Comparison of ENCODE assay signal across 10 mouse cellular contexts in genomic region chr8:120037199-120037598, GRCm38 (mm10). TPM values are rescaled to one million over a fixed set of nuclear protein-coding genes. Genes with fewer than 3 reads are reported as not detected.
DNase-seq lines count a peak whose midpoint lies in the region; ATAC-seq and TF ChIP-seq lines count a peak whose summit lies in the region.
"Had no signal": no experiment of that assay in that cellular context is flagged by ENCODE, and none has a peak within 500 bp of the region (broad histone marks: within the 10 kb centered on the region; RNA-seq: fewer than 3 reads in every experiment).

No protein-coding gene starts in this region.

- H3K4me3 ChIP-seq in lung, embryonic 14.5 days (ENCODE audit: low read depth, low read length), result no peak overlapping the region
- no peak overlapping the region; the same call in 1 of the 2 replicates for H3K4me3 ChIP-seq in heart, embryonic 10.5 days
- H3K4me3 ChIP-seq: hindbrain, embryonic 15.5 days; limb, embryonic 15.5 days had no signal

- peak; percentile 49 to 54 for DNase-seq in cerebellum, postnatal 14 days
- peak; percentile 37 for DNase-seq in lung, embryonic 14.5 days
- DNase-seq in lung, postnatal 25 days (ENCODE audit: low spot score), result no peak
- DNase-seq in heart, embryonic 10.5 days (ENCODE audit: low spot score), result no peak
- peak; percentile 52 for DNase-seq in lung, postnatal 14 days
- DNase-seq in thymus, postnatal 14 days, result no peak
- DNase-seq in T-cell, adult 2 months (ENCODE audit: low spot score), result no peak

- H3K4me2 ChIP-seq in lung, embryonic 14.5 days, result no peak overlapping the region
- H3K4me2 ChIP-seq: hindbrain, embryonic 15.5 days; limb, embryonic 15.5 days had no signal

- H3K27me3 ChIP-seq in lung, embryonic 14.5 days (ENCODE audit: insufficient read depth, low read length), result no peaks in the 10 kb centered on the region
- peaks cover 24% of the 10 kb centered on the region for H3K27me3 ChIP-seq in heart, embryonic 10.5 days (ENCODE audit: insufficient read depth, poor library complexity, severe bottlenecking)
- H3K27me3 ChIP-seq: hindbrain, embryonic 15.5 days; limb, embryonic 15.5 days had no signal

- no peaks in the 10 kb centered on the region for H3K9me3 ChIP-seq in lung, embryonic 14.5 days (ENCODE audit: low read depth, low read length)
- no peaks in the 10 kb centered on the region for H3K9me3 ChIP-seq in heart, embryonic 10.5 days
- H3K9me3 ChIP-seq: hindbrain, embryonic 15.5 days; limb, embryonic 15.5 days had no signal

- no peak for ATAC-seq in cerebellum, adult (ENCODE audit: insufficient number of reproducible peaks, low FRiP score, low TSS enrichment)
- no peak for ATAC-seq in lung, embryonic 14.5 days (ENCODE audit: insufficient read depth)

- WGBS in lung, embryonic 14.5 days, result 68% methylated on average over 15 of the region's 15 CpGs
- WGBS in heart, embryonic 10.5 days, result 63% methylated on average over 15 of the region's 15 CpGs

- no peak overlapping the region for H3K27ac ChIP-seq in lung, embryonic 14.5 days (ENCODE audit: low read depth)
- peak overlapping the region; percentile 78; the same call in 1 of the 2 replicates for H3K27ac ChIP-seq in heart, embryonic 10.5 days
- H3K27ac ChIP-seq: hindbrain, embryonic 15.5 days; limb, embryonic 15.5 days had no signal

- no peak overlapping the region for H3K9ac ChIP-seq in lung, embryonic 14.5 days
- H3K9ac ChIP-seq: hindbrain, embryonic 15.5 days had no signal

- no peaks in the 10 kb centered on the region for H3K4me1 ChIP-seq in lung, embryonic 14.5 days (ENCODE audit: insufficient read depth)
- peaks cover 63% of the 10 kb centered on the region for H3K4me1 ChIP-seq in heart, embryonic 10.5 days
- H3K4me1 ChIP-seq: hindbrain, embryonic 15.5 days had no signal

- no peak for TF ChIP-seq CTCF in lung, embryonic 14.5 days (IDR thresholded peaks at IDR 0.05; ENCODE audit: low read depth)

- no peaks in the 10 kb centered on the region for H3K36me3 ChIP-seq in lung, embryonic 14.5 days (ENCODE audit: insufficient read depth)
- no peaks in the 10 kb centered on the region for H3K36me3 ChIP-seq in heart, embryonic 10.5 days
- H3K36me3 ChIP-seq: hindbrain, embryonic 15.5 days; limb, embryonic 15.5 days had no signal

RNA-seq across cellular contexts. Expression of gene Crispld2, which starts 45.0 kb away (rescaled TPM):
- 4.4 and 4.9 TPM in 2 replicates for polyA plus RNA-seq in lung, embryonic 14.5 days (2014; fragmentation: Nextera tagmentation; extraction: Ambion mirVana)
- polyA plus RNA-seq in heart, embryonic 10.5 days (2016; fragmentation: Nextera tagmentation; extraction: Ambion mirVana), result 3.2 and 9.7 TPM in 2 replicates

Comparison
In these comparisons a context has a peak if more than half of its experiments do, and no peak if none do; other contexts are left out.
1. DNase-seq: peak in cerebellum, postnatal 14 days (2 of 2), lung, embryonic 14.5 days (single experiment) and lung, postnatal 14 days (single experiment); none in lung, postnatal 25 days (single experiment), heart, embryonic 10.5 days (single experiment), thymus, postnatal 14 days (single experiment) and T-cell, adult 2 months (single experiment).